16 mouse cellular contexts compared by ENCODE assay signal in the genomic region with DNA sequence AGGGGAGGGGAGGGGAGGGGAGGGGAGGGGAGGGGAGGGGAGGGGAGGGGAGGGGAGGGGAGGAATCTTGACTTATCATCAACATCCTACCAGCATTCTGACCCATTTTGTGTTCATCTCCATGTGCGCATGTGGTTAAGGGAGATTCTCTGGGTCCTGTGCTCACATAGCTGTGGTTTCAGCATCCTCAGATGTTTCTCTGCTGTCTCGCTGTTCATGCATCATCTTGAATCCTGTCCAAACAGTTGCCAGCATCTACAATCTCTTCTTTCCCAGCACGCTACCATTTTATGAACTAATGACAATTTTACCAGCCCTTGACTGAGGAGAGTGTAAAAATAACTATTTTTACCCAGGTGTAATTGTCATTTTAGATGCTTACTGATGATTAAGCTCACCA.
"Had no signal": no experiment of that assay in that cellular context is flagged by ENCODE, and none has a peak within 500 bp of the region (broad histone marks: within the 10 kb centered on the region; RNA-seq: fewer than 3 reads in every experiment).

No protein-coding gene starts in this region.

- H3K36me3 ChIP-seq: neural tube, embryonic 13.5 days; neural tube, embryonic 15.5 days; stomach, embryonic 15.5 days had no signal

- H3K27me3 ChIP-seq: neural tube, embryonic 13.5 days; neural tube, embryonic 15.5 days; stomach, embryonic 15.5 days had no signal

- H3K4me3 ChIP-seq: neural tube, embryonic 13.5 days; neural tube, embryonic 15.5 days; stomach, embryonic 15.5 days had no signal

- H3K9ac ChIP-seq: neural tube, embryonic 13.5 days; neural tube, embryonic 15.5 days; stomach, embryonic 15.5 days had no signal

- H3K9me3 ChIP-seq: neural tube, embryonic 13.5 days; neural tube, embryonic 15.5 days; stomach, embryonic 15.5 days had no signal

- DNase-seq: retina, postnatal 1 day; right cerebral cortex, adult 18-20 months; right cerebral cortex, postnatal 14 days; right cerebral cortex, postnatal 25 days; right cerebral cortex, postnatal 4 days; spleen, adult 18-20 months; thymus, adult 18-20 months; thymus, adult 2 months; thymus, postnatal 14 days; thymus, postnatal 25 days; thymus, postnatal 36 days; thymus, postnatal 4 days had no signal

- H3K4me2 ChIP-seq: neural tube, embryonic 13.5 days; neural tube, embryonic 15.5 days; stomach, embryonic 15.5 days had no signal

- H3K27ac ChIP-seq: neural tube, embryonic 13.5 days; neural tube, embryonic 15.5 days; stomach, embryonic 15.5 days; stomach, postnatal 0 days had no signal

- H3K4me1 ChIP-seq: neural tube, embryonic 13.5 days; neural tube, embryonic 15.5 days; stomach, embryonic 15.5 days had no signal
